Mouse (Mus musculus): Measurements from ENCODE around the gene Gm20388. TPM values are rescaled to one million over a fixed set of nuclear protein-coding genes. Genes with fewer than 3 reads are reported as not detected.

Gm20388 gene
- total and polyA plus RNA-seq, 2 experiments from 2014 or later: 17.3 TPM; not detected in 1

- 58% methylated on average over 15 of the region's 15 CpGs for WGBS
- DNase-seq (ENCODE audit: low spot score) (no peak), ATAC-seq (ENCODE audit: insufficient read depth, low read depth) (no peak)
- no peak overlapping the region for H3K4me2 ChIP-seq (ENCODE audit: low read depth, low read length)
- H3K9me3 ChIP-seq (replicated peaks; ENCODE audit: control insufficient read depth, low read length): no peaks in the 10 kb centered on the region
- no peak overlapping the region for H3K9ac ChIP-seq (replicated peaks; ENCODE audit: low read depth, low read length)
- H3K27me3 ChIP-seq (ENCODE audit: control insufficient read depth, insufficient read depth, low read length): 0 out of 2 replicates have a peak, but pooled peaks cover 5% of the 10 kb centered on the region
- H3K4me1 ChIP-seq (ENCODE audit: control insufficient read depth, insufficient read depth): no peaks in the 10 kb centered on the region
- H3K4me3 ChIP-seq (ENCODE audit: low read depth, low read length): no peak overlapping the region
- H3K36me3 ChIP-seq (replicated peaks; ENCODE audit: control insufficient read depth, insufficient read depth, low read length): no peaks in the 10 kb centered on the region
- H3K27ac ChIP-seq (ENCODE audit: low read depth): no peak overlapping the region
- TF ChIP-seq EP300 (IDR thresholded peaks at IDR 0.05; ENCODE audit: low read depth) (no peak), CTCF (IDR thresholded peaks at IDR 0.05; ENCODE audit: low read depth) (no peak)
These were observed 2157.3 kb downstream of the Gm20388 start for GRCm38 (mm10) chr8:122067783-122068505.

DNA sequence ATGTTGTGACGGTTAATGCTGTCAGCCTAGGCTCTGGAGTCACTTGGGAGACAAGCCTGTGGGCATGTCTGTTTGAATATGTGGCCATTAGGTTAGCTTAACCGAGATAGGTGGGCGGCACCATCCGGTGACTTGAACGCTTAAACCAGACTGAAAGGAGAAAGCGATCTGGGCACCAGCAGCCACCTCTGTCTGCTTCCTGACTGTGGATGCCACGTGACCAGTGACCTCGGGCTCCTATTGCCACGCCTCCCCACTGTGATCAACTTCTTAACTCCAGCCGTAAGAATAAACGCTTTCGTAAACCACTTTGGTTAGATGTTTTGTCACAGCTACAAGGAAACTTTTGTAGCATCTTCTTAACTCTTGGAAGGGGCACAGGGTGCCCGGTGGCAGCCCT is 2158.0 kb downstream of the Gm20388 start:
- Histone ChIP-seq H3K9me3 (replicated peaks; ENCODE audit: control insufficient read depth, low read length) (no peaks in the 10 kb centered on the region), H3K27ac (ENCODE audit: low read depth) (no peak overlapping the region), H3K27me3 (ENCODE audit: control insufficient read depth, insufficient read depth, low read length) (0 out of 2 replicates have a peak, but pooled peaks cover 5% of the 10 kb centered on the region), H3K36me3 (replicated peaks; ENCODE audit: control insufficient read depth, insufficient read depth, low read length) (no peaks in the 10 kb centered on the region), H3K4me3 (ENCODE audit: low read depth, low read length) (no peak overlapping the region), H3K9ac (replicated peaks; ENCODE audit: low read depth, low read length) (no peak overlapping the region), H3K4me1 (ENCODE audit: control insufficient read depth, insufficient read depth) (no peaks in the 10 kb centered on the region), H3K4me2 (ENCODE audit: low read depth, low read length) (no peak overlapping the region)
- DNase-seq (ENCODE audit: low spot score) (no peak), ATAC-seq (ENCODE audit: insufficient read depth, low read depth) (no peak)
- TF ChIP-seq CTCF (IDR thresholded peaks at IDR 0.05; ENCODE audit: low read depth): no peak
- no peak for TF ChIP-seq EP300 (IDR thresholded peaks at IDR 0.05; ENCODE audit: low read depth)
- WGBS: 88% methylated on average over 13 of the region's 13 CpGs

GRCm38 (mm10) chr8:122069281-122069680 is 2158.6 kb downstream of the Gm20388 start:
- H3K4me1 ChIP-seq (ENCODE audit: control insufficient read depth, insufficient read depth): no peaks in the 10 kb centered on the region
- TF ChIP-seq EP300 (IDR thresholded peaks at IDR 0.05; ENCODE audit: low read depth) (no peak), CTCF (IDR thresholded peaks at IDR 0.05; ENCODE audit: low read depth) (no peak)
- 70% methylated on average over 11 of the region's 11 CpGs for WGBS
- 0 out of 2 replicates have a peak, but pooled peaks cover 5% of the 10 kb centered on the region for H3K27me3 ChIP-seq (ENCODE audit: control insufficient read depth, insufficient read depth, low read length)
- no peak overlapping the region for H3K27ac ChIP-seq (ENCODE audit: low read depth)
- DNase-seq (ENCODE audit: low spot score) (no peak), ATAC-seq (ENCODE audit: insufficient read depth, low read depth) (no peak)
- no peaks in the 10 kb centered on the region for H3K9me3 ChIP-seq (replicated peaks; ENCODE audit: control insufficient read depth, low read length)
- H3K4me3 ChIP-seq (ENCODE audit: low read depth, low read length): no peak overlapping the region
- H3K4me2 ChIP-seq (ENCODE audit: low read depth, low read length): no peak overlapping the region
- no peaks in the 10 kb centered on the region for H3K36me3 ChIP-seq (replicated peaks; ENCODE audit: control insufficient read depth, insufficient read depth, low read length)
- H3K9ac ChIP-seq (replicated peaks; ENCODE audit: low read depth, low read length): no peak overlapping the region

DNA sequence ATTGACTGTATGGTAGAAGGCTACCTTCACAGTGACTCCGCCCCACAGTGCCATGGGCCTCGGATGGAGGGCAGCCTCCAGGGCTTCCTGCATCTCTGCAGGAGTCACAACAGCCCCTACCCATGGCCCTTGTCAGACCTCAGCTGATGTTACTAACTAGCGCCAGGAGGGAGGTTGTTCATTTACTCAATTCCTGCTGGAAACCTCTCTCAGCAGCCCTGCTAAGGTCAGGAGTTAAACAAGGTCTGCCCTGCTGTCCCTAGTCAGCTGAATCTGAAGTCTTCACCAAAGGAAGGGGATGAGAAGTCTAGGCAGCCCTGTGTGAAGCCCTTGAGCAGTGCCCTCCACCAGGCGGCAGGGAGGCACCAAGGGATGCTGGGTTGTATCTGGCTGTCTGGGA is 2160.6 kb downstream of the Gm20388 start:
- WGBS: 54% methylated on average over 4 of the region's 4 CpGs
- H3K27me3 ChIP-seq (ENCODE audit: control insufficient read depth, insufficient read depth, low read length): 0 out of 2 replicates have a peak, but pooled peaks cover 5% of the 10 kb centered on the region
- H3K4me3 ChIP-seq (ENCODE audit: low read depth, low read length): no peak overlapping the region
- ATAC-seq (ENCODE audit: insufficient read depth, low read depth) (no peak), DNase-seq (ENCODE audit: low spot score) (no peak)
- 0 out of 2 replicates have a peak, but pooled peaks cover 3% of the 10 kb centered on the region for H3K4me1 ChIP-seq (ENCODE audit: control insufficient read depth, insufficient read depth)
- no peak overlapping the region for H3K27ac ChIP-seq (ENCODE audit: low read depth)
- H3K9ac ChIP-seq (replicated peaks; ENCODE audit: low read depth, low read length): no peak overlapping the region
- no peaks in the 10 kb centered on the region for H3K9me3 ChIP-seq (replicated peaks; ENCODE audit: control insufficient read depth, low read length)
- TF ChIP-seq CTCF (IDR thresholded peaks at IDR 0.05; ENCODE audit: low read depth) (no peak), EP300 (IDR thresholded peaks at IDR 0.05; ENCODE audit: low read depth) (no peak)
- no peaks in the 10 kb centered on the region for H3K36me3 ChIP-seq (replicated peaks; ENCODE audit: control insufficient read depth, insufficient read depth, low read length)
- H3K4me2 ChIP-seq (ENCODE audit: low read depth, low read length): no peak overlapping the region

DNA sequence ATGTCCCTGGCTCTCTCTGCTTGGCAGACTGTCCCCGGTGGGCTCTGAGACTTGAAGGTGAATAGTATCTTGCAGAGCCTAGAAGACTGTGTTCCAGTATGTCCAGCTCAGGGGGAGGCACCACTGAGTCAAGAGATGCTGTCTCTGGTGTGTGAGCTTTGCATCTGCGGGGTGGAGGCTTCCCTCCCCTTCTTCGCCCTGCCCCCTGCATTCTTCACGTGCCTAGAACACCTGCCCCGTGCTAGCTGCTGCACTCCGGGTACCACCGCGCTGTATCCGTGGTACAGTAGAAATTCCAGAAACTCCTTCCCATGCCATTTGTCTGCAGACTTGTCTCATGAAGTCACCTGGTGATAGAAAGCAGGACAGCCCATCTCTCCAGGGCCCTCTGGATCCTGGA is 2163.3 kb downstream of the Gm20388 start:
- TF ChIP-seq CTCF (IDR thresholded peaks at IDR 0.05; ENCODE audit: low read depth) (no peak), EP300 (IDR thresholded peaks at IDR 0.05; ENCODE audit: low read depth) (no peak)
- no peak overlapping the region for H3K4me2 ChIP-seq (ENCODE audit: low read depth, low read length)
- H3K4me1 ChIP-seq (ENCODE audit: control insufficient read depth, insufficient read depth): 0 out of 2 replicates have a peak, but pooled peaks cover 6% of the 10 kb centered on the region
- DNase-seq (ENCODE audit: low spot score) (no peak), ATAC-seq (ENCODE audit: insufficient read depth, low read depth) (no peak)
- no peaks in the 10 kb centered on the region for H3K36me3 ChIP-seq (replicated peaks; ENCODE audit: control insufficient read depth, insufficient read depth, low read length)
- no peak overlapping the region for H3K9ac ChIP-seq (replicated peaks; ENCODE audit: low read depth, low read length)
- no peak overlapping the region for H3K4me3 ChIP-seq (ENCODE audit: low read depth, low read length)
- 0 out of 2 replicates have a peak, but pooled peaks cover 4% of the 10 kb centered on the region for H3K27me3 ChIP-seq (ENCODE audit: control insufficient read depth, insufficient read depth, low read length)
- no peaks in the 10 kb centered on the region for H3K9me3 ChIP-seq (replicated peaks; ENCODE audit: control insufficient read depth, low read length)
- WGBS: 64% methylated on average over 9 of the region's 9 CpGs
- H3K27ac ChIP-seq (ENCODE audit: low read depth): no peak overlapping the region
